ENCODE assay signal across 21 mouse cellular contexts in genomic region chr13:112090737-112091136, GRCm38 (mm10).
DNase-seq lines count a peak whose midpoint lies in the region; ATAC-seq and TF ChIP-seq lines count a peak whose summit lies in the region.
"Had no signal": no experiment of that assay in that cellular context is flagged by ENCODE, and none has a peak within 500 bp of the region (broad histone marks: within the 10 kb centered on the region; RNA-seq: fewer than 3 reads in every experiment).

No protein-coding gene starts in this region.

- TF ChIP-seq CTCF in heart, adult 2 months (IDR thresholded peaks at IDR 0.05), result no peak

- H3K79me2 ChIP-seq in heart, adult 2 months (replicated peaks; ENCODE audit: control insufficient read depth, insufficient read depth, low read length), result no peaks in the 10 kb centered on the region

- no peak for TF ChIP-seq POLR2A in heart, adult 2 months (IDR thresholded peaks at IDR 0.05; ENCODE audit: insufficient read depth, low read depth, low read length)

- no peak for ATAC-seq in heart, embryonic 15.5 days (replicated peaks; ENCODE audit: insufficient number of reproducible peaks, insufficient read depth, low FRiP score, low read depth)
- no peak for ATAC-seq in lung, embryonic 15.5 days (ENCODE audit: borderline replicate concordance, extremely low read depth, low FRiP score, low TSS enrichment)
- ATAC-seq: CD4-positive, CD25-positive, alpha-beta regulatory T cell, adult 4 months had no signal

- no peak for TF ChIP-seq EP300 in heart, adult 2 months (IDR thresholded peaks at IDR 0.05; ENCODE audit: insufficient read depth, low read depth, low read length)

- no peak overlapping the region for H3K4me3 ChIP-seq in heart, adult 2 months
- no peak overlapping the region for H3K4me3 ChIP-seq in heart, embryonic 15.5 days
- no peak overlapping the region for H3K4me3 ChIP-seq in lung, embryonic 15.5 days
- no peak overlapping the region for H3K4me3 ChIP-seq in limb, embryonic 10.5 days
- H3K4me3 ChIP-seq: embryonic facial prominence, embryonic 13.5 days; erythroblast, embryonic 14.5 days; forebrain, embryonic 12.5 days; hindbrain, embryonic 15.5 days; limb, embryonic 15.5 days; midbrain, embryonic 12.5 days; neural tube, embryonic 15.5 days had no signal

- peaks cover 8% of the 10 kb centered on the region for H3K4me1 ChIP-seq in heart, adult 2 months (ENCODE audit: control insufficient read depth, insufficient read depth, low read length)
- H3K4me1 ChIP-seq in heart, embryonic 15.5 days (replicated peaks), result peaks cover 34% of the 10 kb centered on the region
- H3K4me1 ChIP-seq in lung, embryonic 15.5 days, result peaks cover 41% of the 10 kb centered on the region
- H3K4me1 ChIP-seq in limb, embryonic 10.5 days, result peaks cover 29% of the 10 kb centered on the region
- H3K4me1 ChIP-seq: hindbrain, embryonic 15.5 days; neural tube, embryonic 15.5 days had no signal

- DNase-seq in heart, adult 11 months, result peak; percentile 58
- DNase-seq in heart, adult 2 months, result no peak
- DNase-seq in heart, adult 18-20 months, result no peak
- no peak for DNase-seq in lung, adult 18-20 months
- no peak for DNase-seq in limb, embryonic 10.5 days (ENCODE audit: low spot score)
- DNase-seq: adrenal gland, postnatal 14 days; cerebellum, adult 8-10 months; gastrocnemius, postnatal 36 days; layer of hippocampus, adult 9-11 months; lung, postnatal 14 days had no signal

- intact Hi-C loops in heart, adult 2 months (cut with DNase I), result no loop called here

- H3K27ac ChIP-seq in heart, adult 2 months, result no peak overlapping the region
- peak overlapping the region; percentile 59 for H3K27ac ChIP-seq in heart, embryonic 15.5 days
- H3K27ac ChIP-seq in lung, embryonic 15.5 days, result 0 out of 2 replicates have a peak overlapping the region, but pooled peaks have one; percentile 8
- H3K27ac ChIP-seq in limb, embryonic 10.5 days, result peak overlapping the region; percentile 33; the same call in 1 of the 2 replicates
- H3K27ac ChIP-seq: embryonic facial prominence, embryonic 13.5 days; forebrain, embryonic 12.5 days; hindbrain, embryonic 15.5 days; limb, embryonic 15.5 days; liver, embryonic 14.5 days; neural tube, embryonic 15.5 days had no signal

- 65% methylated on average over 8 of the region's 8 CpGs for WGBS in heart, adult 2 months
- WGBS in heart, embryonic 15.5 days, result 23% methylated on average over 8 of the region's 8 CpGs
- WGBS in lung, embryonic 15.5 days, result 24% methylated on average over 8 of the region's 8 CpGs
- 52% methylated on average over 8 of the region's 8 CpGs for WGBS in limb, embryonic 10.5 days

- no peak overlapping the region for H3K9ac ChIP-seq in heart, adult 2 months (ENCODE audit: low read depth, low read length)
- no peak overlapping the region for H3K9ac ChIP-seq in heart, embryonic 15.5 days
- no peak overlapping the region for H3K9ac ChIP-seq in lung, embryonic 15.5 days
- H3K9ac ChIP-seq: embryonic facial prominence, embryonic 13.5 days; forebrain, embryonic 12.5 days; hindbrain, embryonic 15.5 days; limb, embryonic 15.5 days; liver, embryonic 14.5 days; midbrain, embryonic 12.5 days; neural tube, embryonic 15.5 days had no signal

- H3K36me3 ChIP-seq in heart, adult 2 months (ENCODE audit: control insufficient read depth, insufficient read depth, low read length), result no peaks in the 10 kb centered on the region; the same call in 1 of the 2 replicates
- no peaks in the 10 kb centered on the region for H3K36me3 ChIP-seq in heart, embryonic 15.5 days
- no peaks in the 10 kb centered on the region for H3K36me3 ChIP-seq in lung, embryonic 15.5 days
- H3K36me3 ChIP-seq in limb, embryonic 10.5 days, result no peaks in the 10 kb centered on the region
- H3K36me3 ChIP-seq: embryonic facial prominence, embryonic 13.5 days; forebrain, embryonic 12.5 days; hindbrain, embryonic 15.5 days; limb, embryonic 15.5 days; midbrain, embryonic 12.5 days; neural tube, embryonic 15.5 days had no signal

- H3K9me3 ChIP-seq in heart, embryonic 15.5 days (replicated peaks), result no peaks in the 10 kb centered on the region
- H3K9me3 ChIP-seq in lung, embryonic 15.5 days, result no peaks in the 10 kb centered on the region
- H3K9me3 ChIP-seq in limb, embryonic 10.5 days (replicated peaks), result no peaks in the 10 kb centered on the region
- H3K9me3 ChIP-seq: embryonic facial prominence, embryonic 13.5 days; forebrain, embryonic 12.5 days; hindbrain, embryonic 15.5 days; limb, embryonic 15.5 days; midbrain, embryonic 12.5 days; neural tube, embryonic 15.5 days had no signal

- H3K27me3 ChIP-seq in heart, adult 2 months (ENCODE audit: control insufficient read depth, insufficient read depth, low read length), result no peaks in the 10 kb centered on the region
- no peaks in the 10 kb centered on the region for H3K27me3 ChIP-seq in heart, embryonic 15.5 days
- H3K27me3 ChIP-seq in lung, embryonic 15.5 days, result no peaks in the 10 kb centered on the region
- no peaks in the 10 kb centered on the region for H3K27me3 ChIP-seq in limb, embryonic 10.5 days (ENCODE audit: low read depth, poor library complexity, severe bottlenecking)
- H3K27me3 ChIP-seq: embryonic facial prominence, embryonic 13.5 days; forebrain, embryonic 12.5 days; hindbrain, embryonic 15.5 days; limb, embryonic 15.5 days; midbrain, embryonic 12.5 days; neural tube, embryonic 15.5 days had no signal

- no peak overlapping the region for H3K4me2 ChIP-seq in heart, embryonic 15.5 days
- H3K4me2 ChIP-seq in lung, embryonic 15.5 days, result no peak overlapping the region
- H3K4me2 ChIP-seq: embryonic facial prominence, embryonic 13.5 days; forebrain, embryonic 12.5 days; hindbrain, embryonic 15.5 days; limb, embryonic 15.5 days; midbrain, embryonic 12.5 days; neural tube, embryonic 15.5 days had no signal
